Comparison of ENCODE assay signal across 29 mouse cellular contexts in genomic region chr4:79545461-79545860, GRCm38 (mm10).
"Had no signal": no experiment of that assay in that cellular context is flagged by ENCODE, and none has a peak within 500 bp of the region (broad histone marks: within the 10 kb centered on the region; RNA-seq: fewer than 3 reads in every experiment).

No protein-coding gene starts in this region.

- H3K9ac ChIP-seq: heart, embryonic 13.5 days; heart, embryonic 15.5 days; hindbrain, embryonic 13.5 days; hindbrain, embryonic 15.5 days; kidney, embryonic 15.5 days; limb, embryonic 12.5 days; liver, embryonic 13.5 days; liver, embryonic 15.5 days; liver, postnatal 0 days had no signal

- DNase-seq: gastrocnemius, postnatal 14 days; gastrocnemius, postnatal 36 days; heart, adult 11 months; heart, adult 2 months; heart, postnatal 4 days; kidney, adult 11 months; kidney, adult 2 months; kidney, adult 9 months; kidney, postnatal 25 days; kidney, postnatal 4 days; liver; liver, embryonic 13.5 days; liver, postnatal 0 days had no signal

- ATAC-seq: hindbrain, postnatal 0 days; intestine, embryonic 16.5 days; liver, postnatal 0 days had no signal

- H3K4me1 ChIP-seq: heart, embryonic 13.5 days; heart, embryonic 15.5 days; hindbrain, embryonic 10.5 days; hindbrain, embryonic 13.5 days; hindbrain, embryonic 15.5 days; kidney, embryonic 15.5 days; limb, embryonic 10.5 days; limb, embryonic 12.5 days; liver, embryonic 13.5 days; liver, embryonic 15.5 days had no signal

- H3K4me2 ChIP-seq: heart, embryonic 11.5 days; heart, embryonic 13.5 days; heart, embryonic 15.5 days; hindbrain, embryonic 13.5 days; hindbrain, embryonic 15.5 days; kidney, embryonic 15.5 days; limb, embryonic 12.5 days; liver, embryonic 11.5 days; liver, embryonic 13.5 days; liver, embryonic 15.5 days had no signal

- H3K27me3 ChIP-seq: heart, embryonic 13.5 days; heart, embryonic 15.5 days; hindbrain, embryonic 13.5 days; hindbrain, embryonic 15.5 days; kidney, embryonic 15.5 days; limb, embryonic 12.5 days; liver, embryonic 13.5 days; liver, embryonic 15.5 days had no signal

- H3K4me3 ChIP-seq: heart, adult 2 months; heart, embryonic 13.5 days; heart, embryonic 15.5 days; hindbrain, embryonic 10.5 days; hindbrain, embryonic 13.5 days; hindbrain, embryonic 15.5 days; kidney, embryonic 15.5 days; layer of hippocampus, adult 2 months; left cerebral cortex, adult 2 months; limb, embryonic 10.5 days; limb, embryonic 12.5 days; liver, embryonic 13.5 days; liver, embryonic 15.5 days had no signal

- H3K27ac ChIP-seq: heart, adult 2 months; heart, embryonic 13.5 days; heart, embryonic 15.5 days; hindbrain, embryonic 10.5 days; hindbrain, embryonic 13.5 days; hindbrain, embryonic 15.5 days; hindbrain, postnatal 0 days; kidney, embryonic 15.5 days; kidney, postnatal 0 days; layer of hippocampus, adult 2 months; left cerebral cortex, adult 2 months; limb, embryonic 10.5 days; limb, embryonic 12.5 days; liver, embryonic 13.5 days; liver, embryonic 15.5 days had no signal

- H3K36me3 ChIP-seq: heart, embryonic 13.5 days; heart, embryonic 15.5 days; hindbrain, embryonic 10.5 days; hindbrain, embryonic 13.5 days; hindbrain, embryonic 15.5 days; kidney, embryonic 15.5 days; limb, embryonic 10.5 days; limb, embryonic 12.5 days; liver, embryonic 13.5 days; liver, embryonic 15.5 days had no signal

- H3K9me3 ChIP-seq: heart, embryonic 15.5 days; hindbrain, embryonic 10.5 days; hindbrain, embryonic 13.5 days; hindbrain, embryonic 15.5 days; kidney, embryonic 15.5 days; limb, embryonic 10.5 days; limb, embryonic 12.5 days; liver, embryonic 13.5 days; liver, embryonic 15.5 days had no signal
